Mouse (Mus musculus) kidney, postnatal 36 days (tissue): Measurements from ENCODE around the gene Slc12a9.
"Not testable (repeated sequence)": the region's sequence is repeated elsewhere in the genome, so short reads cannot be mapped to it uniquely, and the experiment has no call there.

Experiments
- DNase-seq, 2 experiments: peaks; one replicate each; pipeline ENCODE4 v3.0.0; 2021 to 2022; ENCODE audit warnings: mixed read lengths in 2 of 2

Slc12a9 gene

GRCm38 (mm10) chr5:137286655-137287031 lies 46.8 kb downstream of the Slc12a9 start:
- DNase-seq = peak; percentile 86 to 96

GRCm38 (mm10) chr5:137285986-137286385 lies 47.4 kb downstream of the Slc12a9 start:
- DNase-seq = no peak

GRCm38 (mm10) chr5:137285045-137285444 lies 48.4 kb downstream of the Slc12a9 start:
- peak in 1 of 2 experiments; percentile 74 for DNase-seq

DNA sequence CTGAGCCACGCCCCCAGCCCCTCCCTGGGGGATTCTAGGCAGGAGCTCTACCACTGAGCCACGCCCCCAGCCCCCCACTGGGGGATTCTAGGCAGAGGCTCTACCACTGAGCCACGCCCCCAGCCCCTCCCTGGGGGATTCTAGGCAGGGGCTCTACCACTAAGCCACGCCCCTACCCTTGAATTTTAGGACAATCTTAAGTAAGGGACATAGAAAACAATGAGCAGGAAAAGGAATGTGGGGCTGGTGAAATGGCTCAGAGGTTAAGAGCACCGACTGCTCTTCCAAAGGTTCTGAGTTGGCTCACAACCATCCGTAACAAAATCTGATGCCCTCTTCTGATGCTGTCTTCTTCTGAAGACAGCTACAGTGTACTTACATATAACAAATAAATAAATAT lies 49.0 kb downstream of the Slc12a9 start:
- not testable (repeated sequence) for DNase-seq

DNA sequence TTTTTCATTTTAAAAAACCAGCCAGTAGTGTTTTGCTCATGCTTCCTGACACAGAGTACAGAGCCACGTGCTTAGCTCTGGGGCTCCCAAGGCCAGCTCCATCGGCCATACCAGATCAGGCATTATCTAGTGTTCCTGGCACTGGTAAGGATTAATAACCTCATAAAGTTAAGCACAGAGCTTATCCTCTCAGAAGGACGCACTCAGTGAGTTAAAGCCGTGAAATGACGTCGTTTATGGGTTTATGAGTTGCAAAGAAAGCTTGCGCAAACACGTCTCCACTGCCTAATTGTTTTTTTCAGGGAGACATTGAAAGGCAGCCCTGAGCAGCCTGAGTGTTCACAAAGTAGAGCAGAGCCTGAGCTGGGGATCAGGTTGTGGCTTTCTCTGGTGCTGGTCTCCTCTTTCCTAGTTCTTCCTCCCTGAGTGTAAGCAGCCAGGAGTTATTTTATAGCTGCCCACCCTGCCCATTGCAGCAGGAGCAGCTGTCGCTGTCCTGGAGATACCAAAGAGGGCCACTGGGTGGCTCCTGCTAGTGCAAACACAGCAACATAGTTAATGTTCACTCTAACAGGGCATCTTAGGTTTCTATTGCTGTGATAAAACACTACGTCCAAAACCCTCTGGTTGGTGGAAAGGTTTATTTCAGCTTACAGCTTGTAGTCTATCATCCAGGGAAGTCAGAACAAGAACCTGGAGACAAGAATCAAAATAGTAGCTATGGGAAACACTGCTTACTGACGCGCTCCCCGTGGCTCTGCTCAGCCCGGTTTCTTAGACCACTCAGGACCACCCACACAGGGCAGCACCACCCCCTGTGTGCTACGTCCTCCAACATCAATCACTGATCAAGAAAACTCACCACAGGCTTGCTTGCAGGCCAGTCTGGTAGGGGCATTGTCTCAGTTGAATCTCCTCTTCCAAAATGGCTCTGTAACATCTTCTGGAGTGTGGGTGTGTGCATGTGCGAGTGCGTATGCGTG lies 55.7 kb downstream of the Slc12a9 start:
- peak; percentile 37 to 74 for DNase-seq

DNA sequence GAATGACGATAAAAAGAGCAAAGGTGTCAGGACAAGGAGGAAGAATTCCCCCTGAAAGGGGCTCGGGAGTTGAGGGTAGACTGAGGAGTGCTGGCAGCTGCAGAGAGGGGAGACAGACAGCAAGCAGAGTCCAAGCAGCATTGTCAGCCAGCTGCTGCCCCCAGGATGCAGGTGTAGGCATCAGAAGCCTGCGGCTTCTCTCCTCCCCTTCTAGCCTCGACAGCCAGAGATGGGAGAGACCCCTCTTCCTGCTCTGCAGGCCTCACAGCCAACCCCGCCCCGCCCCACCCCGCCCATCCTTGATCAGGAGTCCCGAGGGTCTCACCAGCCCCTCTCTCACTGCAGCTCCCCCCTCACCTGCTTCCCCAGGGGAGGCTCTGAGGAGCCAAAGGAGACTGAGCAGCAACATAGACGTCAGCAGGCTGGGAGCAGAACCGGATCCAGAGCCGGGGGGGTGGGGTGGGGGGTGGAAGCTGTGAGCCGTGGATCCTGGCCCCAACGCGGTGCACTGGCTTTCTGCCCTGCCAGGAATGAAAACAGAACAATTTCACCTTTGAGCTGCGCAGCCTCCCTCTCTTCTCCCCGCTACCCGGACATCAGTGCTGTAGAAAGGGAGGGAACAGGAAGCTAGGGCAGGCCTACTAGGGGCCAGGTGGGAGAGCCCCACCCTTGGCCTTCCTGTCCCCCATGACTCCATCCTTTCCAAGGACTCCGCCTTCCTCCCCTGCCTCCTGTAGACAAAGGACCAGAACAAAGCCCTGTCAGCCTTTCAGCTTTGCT lies 65.1 kb downstream of the Slc12a9 start:
- DNase-seq = peak; percentile 29 to 50

GRCm38 (mm10) chr5:137264787-137265186 lies 68.6 kb downstream of the Slc12a9 start:
- no peak for DNase-seq
